Mouse (Mus musculus): ENCODE results near the gene Srp9. TPM values are rescaled to one million over a fixed set of nuclear protein-coding genes. Genes with fewer than 3 reads are reported as not detected.

Srp9 gene
- polyA plus RNA-seq, 1 experiment from 2014 or later, result 95.5 TPM

- Histone ChIP-seq H3K36me3 (no peaks in the 10 kb centered on the region), H3K4me1 (peaks cover 67% of the 10 kb centered on the region), H3K9ac (no peak overlapping the region), H3K4me2 (no peak overlapping the region), H3K27ac (replicated peaks) (peak overlapping the region; percentile 65), H3K4me3 (no peak overlapping the region), H3K27me3 (replicated peaks) (no peaks in the 10 kb centered on the region; the same call in 1 of the 2 replicates), H3K9me3 (no peaks in the 10 kb centered on the region)
- 42% methylated on average over 9 of the region's 9 CpGs for WGBS
- no peak for ATAC-seq (ENCODE audit: extremely low read depth, insufficient number of reproducible peaks, low FRiP score, low TSS enrichment)
These were observed 17.3 kb upstream of the Srp9 start for GRCm38 (mm10) chr1:182107251-182107650.

GRCm38 (mm10) chr1:182108397-182109099, 16.0 kb upstream of the Srp9 start:
- peak overlapping the region; percentile 65 for H3K27ac ChIP-seq (replicated peaks)
- ATAC-seq (ENCODE audit: extremely low read depth, insufficient number of reproducible peaks, low FRiP score, low TSS enrichment), result no peak
- H3K4me3 ChIP-seq, result no peak overlapping the region
- H3K9me3 ChIP-seq, result no peaks in the 10 kb centered on the region
- H3K4me2 ChIP-seq, result no peak overlapping the region
- H3K4me1 ChIP-seq, result peaks cover 72% of the 10 kb centered on the region
- no peaks in the 10 kb centered on the region; the same call in 1 of the 2 replicates for H3K27me3 ChIP-seq (replicated peaks)
- no peak overlapping the region for H3K9ac ChIP-seq
- WGBS, result 68% methylated on average over 13 of the region's 13 CpGs
- H3K36me3 ChIP-seq, result no peaks in the 10 kb centered on the region

GRCm38 (mm10) chr1:182110185-182110584, 14.4 kb upstream of the Srp9 start:
- 81% methylated on average over 11 of the region's 11 CpGs for WGBS

DNA sequence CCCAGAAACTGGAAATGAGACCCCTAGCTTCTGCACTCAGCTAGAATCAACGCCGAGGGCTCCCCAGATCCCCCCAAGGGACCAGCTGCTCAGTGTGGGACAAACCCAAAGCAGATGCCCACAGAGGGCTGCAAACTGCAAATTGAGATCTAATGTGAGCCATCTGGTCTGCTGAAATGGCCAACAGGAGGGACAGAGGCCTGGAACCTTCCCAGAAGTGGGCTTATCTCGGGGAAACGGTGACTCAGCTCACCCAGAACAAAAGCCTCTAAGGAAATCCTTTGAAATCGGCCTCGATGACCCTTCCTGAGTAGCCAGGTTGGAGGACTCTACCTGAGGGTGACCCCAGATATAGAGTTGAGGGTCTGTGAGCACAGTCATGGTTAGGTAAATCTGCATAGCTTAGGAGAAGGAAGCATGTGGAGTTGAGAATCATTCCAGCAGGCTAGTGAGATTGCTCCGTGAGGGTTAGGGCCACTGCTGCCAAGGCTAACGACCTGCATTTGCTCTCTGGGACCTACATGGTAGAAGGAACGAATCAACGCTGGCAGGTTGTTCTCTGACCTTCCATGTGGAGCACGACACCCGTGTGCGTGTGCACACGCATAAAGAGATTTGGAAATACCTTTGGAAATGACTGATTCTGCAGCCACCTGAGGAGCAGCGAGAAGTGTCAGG, 13.7 kb upstream of the Srp9 start:
- Histone ChIP-seq H3K27ac (replicated peaks) (peak overlapping the region; percentile 49), H3K9ac (0 out of 2 replicates have a peak overlapping the region, but pooled peaks have one; percentile 28), H3K27me3 (replicated peaks) (peaks cover 2% of the 10 kb centered on the region; the same call in 1 of the 2 replicates), H3K9me3 (no peaks in the 10 kb centered on the region), H3K4me3 (no peak overlapping the region), H3K36me3 (no peaks in the 10 kb centered on the region), H3K4me1 (peaks cover 71% of the 10 kb centered on the region), H3K4me2 (no peak overlapping the region)
- 49% methylated on average over 15 of the region's 15 CpGs for WGBS
- ATAC-seq (ENCODE audit: extremely low read depth, insufficient number of reproducible peaks, low FRiP score, low TSS enrichment), result no peak

More at GRCm38 (mm10) chr1:182110185-182110584, 14.4 kb upstream of the Srp9 start:
- ATAC-seq (ENCODE audit: extremely low read depth, insufficient number of reproducible peaks, low FRiP score, low TSS enrichment), result no peak
- Histone ChIP-seq H3K9me3 (no peaks in the 10 kb centered on the region), H3K27me3 (replicated peaks) (peaks cover 2% of the 10 kb centered on the region; the same call in 1 of the 2 replicates), H3K4me2 (no peak overlapping the region), H3K27ac (replicated peaks) (peak overlapping the region; percentile 49; the same call in 1 of the 2 replicates), H3K4me3 (no peak overlapping the region), H3K9ac (no peak overlapping the region), H3K36me3 (no peaks in the 10 kb centered on the region), H3K4me1 (peaks cover 74% of the 10 kb centered on the region)

GRCm38 (mm10) chr1:182111386-182112317, 12.9 kb upstream of the Srp9 start:
- H3K27me3 ChIP-seq (replicated peaks), result peaks cover 2% of the 10 kb centered on the region; the same call in 1 of the 2 replicates
- H3K4me3 ChIP-seq, result no peak overlapping the region
- H3K4me1 ChIP-seq, result peaks cover 65% of the 10 kb centered on the region
- peak overlapping the region; percentile 49 for H3K27ac ChIP-seq (replicated peaks)
- no peak overlapping the region for H3K4me2 ChIP-seq
- ATAC-seq (ENCODE audit: extremely low read depth, insufficient number of reproducible peaks, low FRiP score, low TSS enrichment), result no peak
- no peaks in the 10 kb centered on the region for H3K9me3 ChIP-seq
- H3K9ac ChIP-seq, result peak overlapping the region; percentile 70
- no peaks in the 10 kb centered on the region for H3K36me3 ChIP-seq
- WGBS, result 65% methylated on average over 14 of the region's 14 CpGs

GRCm38 (mm10) chr1:182112385-182112784, 12.2 kb upstream of the Srp9 start:
- H3K9ac ChIP-seq, result peak overlapping the region; percentile 70
- H3K9me3 ChIP-seq, result no peaks in the 10 kb centered on the region
- 77% methylated on average over 15 of the region's 15 CpGs for WGBS
- H3K4me3 ChIP-seq, result no peak overlapping the region
- peaks cover 59% of the 10 kb centered on the region for H3K4me1 ChIP-seq
- peak overlapping the region; percentile 49; the same call in 1 of the 2 replicates for H3K27ac ChIP-seq (replicated peaks)
- H3K4me2 ChIP-seq, result no peak overlapping the region
- H3K36me3 ChIP-seq, result no peaks in the 10 kb centered on the region
- no peak for ATAC-seq (ENCODE audit: extremely low read depth, insufficient number of reproducible peaks, low FRiP score, low TSS enrichment)
- peaks cover 2% of the 10 kb centered on the region; the same call in 1 of the 2 replicates for H3K27me3 ChIP-seq (replicated peaks)

GRCm38 (mm10) chr1:182113131-182113530, 11.4 kb upstream of the Srp9 start:
- H3K9me3 ChIP-seq, result no peaks in the 10 kb centered on the region
- peaks cover 52% of the 10 kb centered on the region for H3K4me1 ChIP-seq
- no peak overlapping the region for H3K4me2 ChIP-seq
- no peak overlapping the region for H3K27ac ChIP-seq (replicated peaks)
- no peak overlapping the region for H3K9ac ChIP-seq
- no peaks in the 10 kb centered on the region for H3K36me3 ChIP-seq
- no peak for ATAC-seq (ENCODE audit: extremely low read depth, insufficient number of reproducible peaks, low FRiP score, low TSS enrichment)
- peaks cover 2% of the 10 kb centered on the region; the same call in 1 of the 2 replicates for H3K27me3 ChIP-seq (replicated peaks)
- 77% methylated on average over 11 of the region's 11 CpGs for WGBS
- H3K4me3 ChIP-seq, result no peak overlapping the region

- H3K4me3 ChIP-seq, result no peak overlapping the region
- WGBS, result 53% methylated on average over 19 of the region's 19 CpGs
- no peaks in the 10 kb centered on the region for H3K36me3 ChIP-seq
These were observed 10.7 kb upstream of the Srp9 start for GRCm38 (mm10) chr1:182113587-182114500.

GRCm38 (mm10) chr1:182115197-182115596, 9.3 kb upstream of the Srp9 start:
- Histone ChIP-seq H3K4me2 (no peak overlapping the region), H3K9ac (no peak overlapping the region), H3K4me3 (no peak overlapping the region), H3K9me3 (no peaks in the 10 kb centered on the region), H3K27me3 (replicated peaks) (peaks cover 2% of the 10 kb centered on the region; the same call in 1 of the 2 replicates), H3K4me1 (peaks cover 43% of the 10 kb centered on the region), H3K36me3 (no peaks in the 10 kb centered on the region), H3K27ac (replicated peaks) (no peak overlapping the region)
- WGBS, result 20% methylated on average over 5 of the region's 5 CpGs
- ATAC-seq (ENCODE audit: extremely low read depth, insufficient number of reproducible peaks, low FRiP score, low TSS enrichment), result no peak

More at GRCm38 (mm10) chr1:182113587-182114500, 10.7 kb upstream of the Srp9 start:
- Histone ChIP-seq H3K27me3 (replicated peaks) (peaks cover 2% of the 10 kb centered on the region; the same call in 1 of the 2 replicates), H3K4me2 (no peak overlapping the region), H3K27ac (replicated peaks) (no peak overlapping the region), H3K4me1 (peaks cover 45% of the 10 kb centered on the region), H3K9me3 (no peaks in the 10 kb centered on the region), H3K9ac (no peak overlapping the region; the same call in 1 of the 2 replicates)
- no peak for ATAC-seq (ENCODE audit: extremely low read depth, insufficient number of reproducible peaks, low FRiP score, low TSS enrichment)
